Mouse (Mus musculus): ENCODE measurements around the gene Ncf2. TPM values are rescaled to one million over a fixed set of nuclear protein-coding genes. Genes with fewer than 3 reads are reported as not detected.

Ncf2 gene
- total RNA-seq, 4 experiments from 2014 or later: 3.7 to 10.2 (median 6.4) TPM

DNA sequence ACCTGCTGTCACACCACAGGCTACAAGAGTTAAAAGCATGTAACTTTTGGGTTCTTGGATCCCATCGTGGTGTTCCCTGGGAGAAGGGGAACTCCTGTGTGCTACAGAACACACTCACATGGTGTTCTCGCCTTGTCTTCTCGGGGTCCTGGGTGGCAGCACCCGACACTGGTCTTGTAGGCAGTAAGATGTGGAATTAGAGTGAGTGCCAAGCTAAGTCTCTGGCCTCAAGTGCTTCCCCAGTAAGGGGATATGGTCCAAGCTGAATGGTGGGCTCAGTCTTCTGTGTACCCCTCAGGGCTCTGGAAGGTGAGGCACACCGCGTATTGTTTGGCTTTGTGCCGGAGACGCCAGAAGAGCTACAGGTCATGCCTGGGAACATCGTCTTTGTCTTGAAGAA, 30.1 kb downstream of the Ncf2 start:
- no peak for DNase-seq (ENCODE audit: low spot score in 2 of 2)

DNA sequence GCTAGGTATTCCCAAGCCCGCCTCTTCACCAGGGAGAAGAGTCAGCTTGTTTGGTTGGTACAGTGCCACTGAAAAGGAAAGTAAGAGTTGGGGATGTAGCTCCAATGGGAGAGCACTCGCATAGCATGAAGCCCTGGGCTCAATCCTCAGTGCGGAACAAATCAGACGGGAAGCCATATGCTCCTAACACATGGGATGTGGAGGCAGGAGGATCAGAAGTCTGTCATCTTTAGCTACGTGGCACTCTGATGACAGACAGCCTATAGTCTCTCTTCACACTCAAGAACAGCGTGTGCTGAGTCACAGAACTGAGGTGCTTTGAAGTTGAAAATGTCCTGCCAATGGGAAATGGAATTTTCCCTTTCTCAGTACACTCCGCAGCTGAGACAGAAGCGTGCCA, 31.0 kb downstream of the Ncf2 start:
- peak; percentile 31 to 71 for DNase-seq (ENCODE audit: low spot score in 2 of 2)

DNA sequence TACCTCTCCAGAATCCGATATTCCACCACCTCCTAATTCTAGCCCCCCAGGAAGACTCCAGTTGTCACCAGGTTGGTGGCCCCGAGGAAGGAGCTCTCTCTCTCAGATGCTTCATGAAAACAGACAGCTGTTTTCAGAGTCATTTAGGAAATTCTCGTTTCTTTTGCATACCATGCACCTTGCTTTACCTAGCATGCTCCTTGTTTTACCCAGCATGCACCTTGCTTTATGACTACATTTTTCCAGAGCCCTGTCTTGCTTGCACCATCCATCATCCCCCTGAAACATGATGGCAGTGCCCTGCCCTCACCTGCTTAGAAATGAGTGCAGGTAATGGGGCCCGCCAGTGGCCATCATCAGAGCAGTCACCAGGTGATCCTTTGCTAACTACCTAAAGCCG, 31.6 kb downstream of the Ncf2 start:
- no peak for DNase-seq (ENCODE audit: low spot score in 2 of 2)

DNA sequence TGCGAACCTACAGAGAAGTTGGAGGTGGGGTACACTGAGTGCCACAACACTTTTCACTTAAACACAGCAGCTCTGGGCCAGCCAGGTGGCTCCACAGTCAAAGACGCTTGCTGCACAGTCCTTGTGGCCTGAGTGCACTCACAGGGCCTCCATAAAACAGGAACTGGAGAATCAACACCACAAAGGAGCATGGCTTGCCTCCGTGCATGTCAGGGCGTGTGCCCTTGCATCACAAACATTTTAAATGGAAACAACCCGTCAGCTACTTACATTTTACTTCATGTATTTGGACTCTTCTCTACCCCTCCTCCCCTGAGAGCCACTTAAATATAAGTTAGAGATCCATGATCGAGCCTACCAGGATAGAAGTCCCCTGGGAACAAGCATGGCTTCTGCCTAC, 32.3 kb downstream of the Ncf2 start:
- no peak for DNase-seq (ENCODE audit: low spot score in 2 of 2)

DNA sequence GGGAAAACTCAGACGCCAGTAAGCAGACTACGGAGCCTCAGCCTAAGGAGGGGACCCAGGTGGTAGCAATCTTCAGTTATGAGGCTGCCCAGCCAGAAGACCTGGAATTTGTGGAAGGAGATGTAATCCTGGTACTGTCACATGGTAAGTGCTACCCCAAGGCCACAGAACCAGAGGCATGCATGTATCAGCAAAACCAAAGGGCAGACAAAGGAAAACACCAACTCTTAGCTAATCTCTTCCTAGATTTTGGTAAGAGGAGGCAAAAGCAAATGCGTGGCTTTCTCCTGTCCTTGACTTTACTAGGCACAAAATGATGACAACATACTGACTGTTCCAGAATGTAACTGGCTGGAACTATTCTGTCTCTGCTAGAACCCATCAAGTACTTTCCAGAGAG, 35.1 kb downstream of the Ncf2 start:
- DNase-seq (ENCODE audit: low spot score in 2 of 2): no peak

DNA sequence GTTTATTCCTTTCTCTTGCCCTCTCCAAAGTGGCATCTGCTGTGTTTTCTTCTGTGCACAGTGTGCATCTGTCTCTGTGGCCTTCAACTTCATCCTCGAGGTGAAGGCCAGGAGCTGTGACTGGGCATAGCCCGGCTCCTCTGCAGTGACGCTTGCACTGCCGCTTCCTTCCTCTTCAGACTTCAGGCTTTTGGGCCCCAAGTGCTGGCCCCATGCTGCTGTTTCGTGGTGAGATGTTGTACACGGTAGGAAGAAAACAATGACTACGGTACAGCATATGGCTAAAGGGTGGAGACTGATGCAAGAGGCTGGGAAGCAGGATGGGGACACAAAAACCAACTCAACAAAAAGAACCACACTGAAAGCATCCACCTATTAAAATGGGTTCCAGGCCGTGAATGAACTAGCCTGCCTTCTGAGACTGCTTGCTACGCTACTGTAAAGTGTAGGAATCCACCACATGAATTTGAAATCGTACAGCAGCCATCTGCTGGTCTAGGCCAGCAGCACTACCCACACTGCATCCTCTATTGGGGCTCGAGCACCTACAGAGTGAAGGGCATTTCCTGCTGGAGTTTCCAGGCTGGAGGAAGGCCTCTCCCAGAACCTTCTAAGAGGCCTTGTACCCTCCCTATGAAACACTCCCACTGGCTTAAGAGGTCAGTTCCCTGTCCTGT, 38.2 kb downstream of the Ncf2 start:
- DNase-seq (ENCODE audit: low spot score in 2 of 2): no peak

DNA sequence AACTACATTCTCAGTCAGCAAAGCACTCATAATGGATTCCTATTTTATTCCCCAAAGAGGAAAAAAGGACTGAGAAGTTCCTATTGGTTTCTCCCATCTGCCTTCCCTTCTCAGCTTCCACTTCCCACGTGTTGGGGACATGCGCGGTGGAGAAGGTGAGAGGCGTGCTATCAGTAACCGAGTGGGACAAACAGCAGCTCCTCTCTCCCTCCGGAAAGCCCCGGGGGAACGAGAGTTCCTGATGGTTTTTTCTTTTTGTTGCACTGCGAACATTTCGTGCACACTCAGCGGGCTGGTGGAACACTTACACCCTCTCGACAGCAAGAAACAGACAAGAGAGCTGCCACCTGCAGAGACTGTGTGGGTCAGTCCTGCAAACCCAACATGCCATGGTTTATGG, 38.8 kb downstream of the Ncf2 start:
- peak in 1 of 2 experiments; percentile 59 for DNase-seq (ENCODE audit: low spot score in 2 of 2)

DNA sequence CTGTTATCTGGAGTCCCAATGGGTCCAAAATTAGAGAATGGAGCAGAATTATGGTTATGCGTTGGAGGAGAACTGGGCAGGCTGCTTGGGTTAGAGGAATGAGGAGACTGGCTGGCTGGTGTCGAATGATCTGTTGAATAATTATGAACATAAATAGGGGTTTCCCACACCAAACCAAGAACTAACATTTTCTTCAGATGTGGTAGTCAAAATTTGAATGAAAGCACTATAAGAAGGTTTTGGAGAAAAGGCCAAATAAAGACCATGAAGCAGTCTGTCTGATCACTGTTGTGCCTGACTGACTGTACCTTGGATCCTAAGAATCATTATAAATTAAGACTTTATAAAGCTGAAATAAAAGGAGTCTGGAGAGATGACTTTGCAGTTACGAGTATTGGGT, 40.3 kb downstream of the Ncf2 start:
- no peak for DNase-seq (ENCODE audit: low spot score in 2 of 2)

DNA sequence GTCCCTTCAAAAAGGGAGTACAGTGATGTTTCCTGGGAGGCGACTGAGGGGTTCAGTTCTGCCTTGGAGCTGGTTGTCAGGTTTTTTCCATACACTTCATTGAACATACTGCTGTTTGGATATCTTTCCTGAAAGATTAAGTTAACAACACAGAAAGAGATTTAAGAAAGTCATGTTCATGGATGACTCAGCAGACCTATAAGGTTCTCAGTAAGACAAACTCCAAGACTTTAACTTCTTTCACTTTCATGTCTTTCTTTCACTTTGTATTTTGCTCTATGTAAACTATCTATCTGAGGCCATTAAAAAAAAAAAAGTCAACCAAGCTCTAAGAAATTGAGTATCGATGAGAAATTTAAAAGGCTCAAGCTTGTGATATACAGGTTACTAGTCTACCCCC, 41.1 kb downstream of the Ncf2 start:
- no peak for DNase-seq (ENCODE audit: low spot score in 2 of 2)

DNA sequence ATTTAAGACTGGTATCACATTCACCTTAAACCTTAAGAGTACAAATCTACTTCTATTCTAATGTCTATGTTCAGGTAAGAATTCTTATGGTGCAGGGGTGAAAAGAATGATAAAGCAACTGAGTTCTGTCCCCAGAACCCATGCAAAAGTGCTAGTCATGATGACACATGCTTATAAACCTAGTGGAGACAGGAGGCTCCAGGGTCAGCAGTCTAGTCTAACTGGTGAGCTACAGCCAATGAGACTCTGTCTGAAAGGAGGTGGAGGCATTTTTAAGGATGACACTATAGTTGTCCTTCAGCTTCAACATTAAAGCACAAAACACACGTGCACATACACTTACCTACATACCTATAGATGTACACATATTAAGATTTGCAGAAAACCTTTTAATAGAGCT, 44.6 kb downstream of the Ncf2 start:
- DNase-seq (ENCODE audit: low spot score in 2 of 2): no peak

DNA sequence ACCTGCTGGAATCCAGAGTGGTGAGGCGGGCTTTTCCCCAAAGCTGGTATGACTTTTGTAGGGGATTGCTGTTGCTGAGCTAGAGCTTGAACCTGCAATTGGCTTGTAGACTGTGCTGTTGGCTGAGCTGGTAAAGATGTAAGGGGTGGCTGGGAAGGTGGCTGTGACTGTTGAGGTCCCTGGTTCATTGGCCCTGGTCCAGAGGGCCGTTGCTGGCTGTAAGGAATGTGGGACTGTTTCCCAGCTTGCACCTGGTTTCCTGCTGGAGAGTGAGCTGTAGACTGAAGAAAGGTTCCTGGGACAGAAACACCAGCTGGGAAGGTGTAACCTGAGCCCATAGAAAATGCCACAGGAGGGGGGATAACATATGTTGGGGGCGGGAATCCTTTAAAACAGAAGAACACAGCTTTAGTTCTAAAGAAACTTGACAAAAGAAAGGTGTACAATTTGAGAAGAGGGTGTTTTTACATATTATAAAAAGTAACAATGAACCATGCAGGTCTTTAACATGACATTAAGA, 45.3 kb downstream of the Ncf2 start:
- DNase-seq (ENCODE audit: low spot score in 2 of 2): no peak

DNA sequence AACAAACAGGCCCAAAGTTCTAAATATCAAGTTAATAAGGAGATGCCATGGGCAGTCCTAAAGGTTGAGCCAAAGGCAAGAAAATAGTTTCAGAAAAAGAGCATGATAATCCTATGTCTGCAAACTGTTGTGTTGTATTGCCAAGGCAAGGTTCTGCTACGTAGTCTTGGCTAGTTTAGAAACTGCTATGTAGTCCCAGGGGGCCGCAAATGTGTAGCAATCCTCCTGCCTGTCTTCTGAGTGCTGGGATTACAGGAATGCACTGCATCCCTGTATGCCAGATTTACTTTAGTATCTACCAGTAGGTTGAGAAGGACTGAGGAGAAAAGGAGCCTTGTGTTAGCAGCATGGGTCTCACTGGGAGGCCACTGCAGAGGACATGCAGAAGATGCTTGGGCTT, 46.9 kb downstream of the Ncf2 start:
- DNase-seq (ENCODE audit: low spot score in 2 of 2): no peak

DNA sequence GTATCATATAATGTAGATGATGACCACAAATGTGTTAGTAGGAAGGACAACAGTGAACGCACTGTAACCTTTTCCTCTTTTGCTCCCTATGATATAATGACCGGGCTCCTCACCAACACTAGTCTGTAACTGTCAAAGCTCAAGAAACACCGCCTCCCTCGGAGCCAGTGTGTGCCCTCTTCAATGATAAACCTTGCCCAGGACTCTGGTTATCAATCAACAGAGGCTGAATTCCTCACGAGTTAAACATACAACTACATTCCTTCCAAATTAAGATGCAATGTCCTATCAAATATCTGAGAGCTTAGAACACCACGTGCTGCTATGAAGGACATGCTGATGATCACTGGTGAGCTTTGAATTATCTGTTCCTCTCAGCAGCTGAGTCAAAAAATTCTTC, 69.9 kb downstream of the Ncf2 start:
- no peak for DNase-seq (ENCODE audit: low spot score in 2 of 2)

DNA sequence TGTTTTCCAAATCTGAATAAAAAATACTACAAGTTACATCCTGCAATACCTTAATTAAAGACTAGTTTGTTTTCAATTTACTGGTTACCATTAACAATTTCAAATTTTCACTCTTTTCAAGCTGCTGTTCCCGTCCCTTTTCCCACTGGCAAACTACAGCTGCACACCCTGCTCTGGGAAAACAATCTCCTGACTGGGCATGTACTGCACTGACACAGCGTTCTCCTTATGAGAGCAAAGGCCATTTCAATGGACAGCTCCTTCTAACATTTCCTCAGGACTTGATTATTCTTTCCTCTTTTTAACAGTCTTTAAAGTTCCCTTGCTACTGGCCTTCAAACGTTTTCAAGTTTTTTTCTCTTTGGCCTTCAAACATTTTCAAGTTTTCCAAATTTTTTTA, 71.0 kb downstream of the Ncf2 start:
- no peak for DNase-seq (ENCODE audit: low spot score in 2 of 2)

Other genes starting within 250 kb of the Ncf2 start
- not detected for gene Apobec4, start 49.6 kb upstream of the Ncf2 start, total RNA-seq (2022)
- 100 to 1,000 TPM; 100 to 110 (median 103) TPM for gene Rgl1, start 33.8 kb upstream of the Ncf2 start, total RNA-seq (2022)
- 10 to 100 TPM; 70.5 to 87.7 (median 83.5) TPM for gene Arpc5, start 33.7 kb upstream of the Ncf2 start, total RNA-seq (2022)
- 10 to 100 TPM; 81.6 to 88.9 (median 83.4) TPM for gene Smg7, start 102.5 kb downstream of the Ncf2 start, total RNA-seq (2022)
- gene Nmnat2, start 154.8 kb downstream of the Ncf2 start, total RNA-seq (2022): 100 to 1,000 TPM; 152 to 174 (median 163) TPM